Mouse (Mus musculus): ENCODE results near the gene Arhgap6.
A peak's percentile ranks its signal among the peaks of the same experiment; 100 is the strongest.

Arhgap6 gene

GRCm38 (mm10) chrX:168977776-168978175 lies 182.9 kb downstream of the Arhgap6 start:
- no peak for DNase-seq (ENCODE audit: low spot score in 2 of 2)

GRCm38 (mm10) chrX:168980370-168980769 lies 185.5 kb downstream of the Arhgap6 start:
- DNase-seq (ENCODE audit: low spot score in 2 of 2): no peak

- no peak for DNase-seq (ENCODE audit: low spot score in 2 of 2)
Measured at GRCm38 (mm10) chrX:169007066-169007465, 212.2 kb downstream of the Arhgap6 start.

GRCm38 (mm10) chrX:169012701-169013100 lies 217.8 kb downstream of the Arhgap6 start:
- DNase-seq (ENCODE audit: low spot score in 2 of 2): no peak

- no peak for DNase-seq (ENCODE audit: low spot score in 2 of 2)
Measured at GRCm38 (mm10) chrX:169034390-169034789, 239.5 kb downstream of the Arhgap6 start.

- peak; percentile 47 to 54 for DNase-seq (ENCODE audit: low spot score in 2 of 2)
Measured at GRCm38 (mm10) chrX:169036403-169037296, 241.8 kb downstream of the Arhgap6 start.

GRCm38 (mm10) chrX:169037401-169037800 lies 242.5 kb downstream of the Arhgap6 start:
- DNase-seq (ENCODE audit: low spot score in 2 of 2): no peak

GRCm38 (mm10) chrX:169043872-169044271 lies 249.0 kb downstream of the Arhgap6 start:
- no peak for DNase-seq (ENCODE audit: low spot score in 2 of 2)

- no peak for DNase-seq (ENCODE audit: low spot score in 2 of 2)
Measured at GRCm38 (mm10) chrX:169047595-169047994, 252.7 kb downstream of the Arhgap6 start.

GRCm38 (mm10) chrX:169049550-169049949 lies 254.7 kb downstream of the Arhgap6 start:
- DNase-seq (ENCODE audit: low spot score in 2 of 2): no peak

GRCm38 (mm10) chrX:169053907-169054476 lies 259.1 kb downstream of the Arhgap6 start:
- no peak for DNase-seq (ENCODE audit: low spot score in 2 of 2)

GRCm38 (mm10) chrX:169062555-169062954 lies 267.7 kb downstream of the Arhgap6 start:
- no peak for DNase-seq (ENCODE audit: low spot score in 2 of 2)

GRCm38 (mm10) chrX:169065298-169065697 lies 270.4 kb downstream of the Arhgap6 start:
- no peak for DNase-seq (ENCODE audit: low spot score in 2 of 2)

- no peak for DNase-seq (ENCODE audit: low spot score in 2 of 2)
Measured at GRCm38 (mm10) chrX:169065922-169066321, 271.0 kb downstream of the Arhgap6 start.

GRCm38 (mm10) chrX:169075020-169075419 lies 280.1 kb downstream of the Arhgap6 start:
- no peak for DNase-seq (ENCODE audit: low spot score in 2 of 2)

- no peak for DNase-seq (ENCODE audit: low spot score in 2 of 2)
Measured at GRCm38 (mm10) chrX:169081609-169082008, 286.7 kb downstream of the Arhgap6 start.

- peak in 1 of 2 experiments; percentile 11 for DNase-seq (ENCODE audit: low spot score in 2 of 2)
Measured at GRCm38 (mm10) chrX:169085871-169086270, 291.0 kb downstream of the Arhgap6 start.

- no peak for DNase-seq (ENCODE audit: low spot score in 2 of 2)
Measured at GRCm38 (mm10) chrX:169089221-169089620, 294.3 kb downstream of the Arhgap6 start.

GRCm38 (mm10) chrX:169094601-169095000 lies 299.7 kb downstream of the Arhgap6 start:
- no peak for DNase-seq (ENCODE audit: low spot score in 2 of 2)

GRCm38 (mm10) chrX:169095584-169095983 lies 300.7 kb downstream of the Arhgap6 start:
- DNase-seq (ENCODE audit: low spot score in 2 of 2): no peak

- DNase-seq (ENCODE audit: low spot score in 2 of 2): no peak
Measured at GRCm38 (mm10) chrX:169102665-169103064, 307.8 kb downstream of the Arhgap6 start.

GRCm38 (mm10) chrX:169106048-169106622 lies 311.2 kb downstream of the Arhgap6 start:
- DNase-seq (ENCODE audit: low spot score in 2 of 2): no peak

GRCm38 (mm10) chrX:169107372-169107771 lies 312.5 kb downstream of the Arhgap6 start:
- DNase-seq (ENCODE audit: low spot score in 2 of 2): no peak

All from urinary bladder, adult 18-20 months (tissue).